Mouse (Mus musculus): Measurements from ENCODE around the gene Slc39a11. TPM values are rescaled to one million over a fixed set of nuclear protein-coding genes. Genes with fewer than 3 reads are reported as not detected.
A peak's percentile ranks its signal among the peaks of the same experiment; 100 is the strongest.

Gene Slc39a11
- polyA plus RNA-seq, 1 experiment from 2014 or later: 38.5 TPM

DNA sequence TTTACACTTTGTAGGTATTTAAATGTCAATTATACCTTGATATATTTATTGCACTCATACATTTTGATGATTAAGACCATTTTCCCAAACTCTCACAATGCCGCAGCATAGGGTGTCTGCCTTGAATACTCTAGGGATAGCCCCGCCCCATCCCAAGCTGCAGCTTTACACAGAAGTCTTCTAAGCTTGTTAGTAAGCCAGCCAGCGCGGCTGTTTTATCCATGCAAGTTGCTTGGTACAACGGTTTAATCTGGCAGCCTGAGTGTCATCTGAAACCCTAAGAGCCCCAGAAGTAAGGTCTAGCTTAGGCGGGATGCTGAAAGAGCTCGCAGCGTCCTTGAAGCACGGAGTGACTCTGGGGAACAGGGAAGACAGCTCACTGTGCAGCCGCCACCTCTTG lies 238.1 kb downstream of the Slc39a11 start:
- H3K9me3 ChIP-seq (replicated peaks; ENCODE audit: control insufficient read depth, low read length, poor library complexity, severe bottlenecking): no peaks in the 10 kb centered on the region; the same call in 1 of the 2 replicates
- no peak overlapping the region for H3K27ac ChIP-seq (ENCODE audit: low read length)
- H3K4me2 ChIP-seq (ENCODE audit: low read length): no peak overlapping the region
- ATAC-seq: no peak
- H3K4me1 ChIP-seq (ENCODE audit: control insufficient read depth, insufficient read depth, low read length): 0 out of 2 replicates have a peak, but pooled peaks cover under 1% of the 10 kb centered on the region
- H3K4me3 ChIP-seq (ENCODE audit: low read depth, low read length): no peak overlapping the region
- no peaks in the 10 kb centered on the region for H3K27me3 ChIP-seq (ENCODE audit: control insufficient read depth, insufficient read depth, low read depth, low read length)
- no peaks in the 10 kb centered on the region for H3K36me3 ChIP-seq (ENCODE audit: control insufficient read depth, insufficient read depth, low read length)
- H3K9ac ChIP-seq (ENCODE audit: low read depth, low read length): no peak overlapping the region
- WGBS: 49% methylated on average over 10 of the region's 10 CpGs

DNA sequence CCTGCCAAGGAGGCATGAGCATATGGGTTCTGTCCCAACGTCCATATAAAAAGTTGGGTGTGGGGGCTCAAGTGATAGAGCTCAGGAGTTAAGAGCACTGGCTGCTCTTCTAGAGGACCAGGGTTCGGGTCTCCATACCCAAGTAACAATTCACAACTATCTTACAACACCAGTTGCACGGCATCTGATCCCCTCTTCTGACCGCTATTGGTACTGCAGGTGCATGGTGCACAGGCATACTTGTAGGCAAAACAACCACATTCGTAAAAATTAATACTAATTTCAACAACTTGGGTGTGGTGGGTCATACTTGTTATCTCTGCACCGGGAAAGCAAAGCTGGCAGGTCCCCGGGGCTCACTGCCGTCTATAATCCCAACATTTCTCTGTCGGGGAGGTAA lies 240.8 kb downstream of the Slc39a11 start:
- Histone ChIP-seq H3K36me3 (ENCODE audit: control insufficient read depth, insufficient read depth, low read length) (no peaks in the 10 kb centered on the region), H3K9ac (ENCODE audit: low read depth, low read length) (no peak overlapping the region), H3K27me3 (ENCODE audit: control insufficient read depth, insufficient read depth, low read depth, low read length) (no peaks in the 10 kb centered on the region), H3K27ac (ENCODE audit: low read length) (no peak overlapping the region), H3K4me2 (ENCODE audit: low read length) (no peak overlapping the region), H3K4me3 (ENCODE audit: low read depth, low read length) (no peak overlapping the region), H3K4me1 (ENCODE audit: control insufficient read depth, insufficient read depth, low read length) (0 out of 2 replicates have a peak, but pooled peaks cover 3% of the 10 kb centered on the region), H3K9me3 (replicated peaks; ENCODE audit: control insufficient read depth, low read length, poor library complexity, severe bottlenecking) (no peaks in the 10 kb centered on the region)
- WGBS: 94% methylated on average over 9 of the region's 9 CpGs
- ATAC-seq: no peak

DNA sequence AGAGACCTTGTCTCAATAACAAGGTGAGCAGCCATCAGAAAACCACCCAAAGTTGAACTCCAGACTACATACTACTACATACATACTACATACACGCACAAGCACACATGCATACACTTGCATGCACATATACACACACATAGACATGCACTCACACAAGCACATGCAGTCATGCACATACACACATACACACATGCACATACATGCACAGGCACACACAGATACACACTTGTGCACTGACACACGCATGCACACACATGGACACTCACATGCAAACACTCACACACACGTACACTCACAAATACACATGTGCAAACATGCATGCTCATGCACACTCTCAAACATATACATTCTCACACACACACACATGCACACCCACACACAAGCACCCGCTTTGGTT lies 242.4 kb downstream of the Slc39a11 start:
- Histone ChIP-seq H3K27me3 (ENCODE audit: control insufficient read depth, insufficient read depth, low read depth, low read length) (no peaks in the 10 kb centered on the region), H3K4me2 (ENCODE audit: low read length) (no peak overlapping the region), H3K9me3 (replicated peaks; ENCODE audit: control insufficient read depth, low read length, poor library complexity, severe bottlenecking) (no peaks in the 10 kb centered on the region), H3K9ac (ENCODE audit: low read depth, low read length) (no peak overlapping the region), H3K27ac (ENCODE audit: low read length) (no peak overlapping the region; the same call in 1 of the 2 replicates), H3K4me3 (ENCODE audit: low read depth, low read length) (no peak overlapping the region), H3K4me1 (ENCODE audit: control insufficient read depth, insufficient read depth, low read length) (peaks cover 5% of the 10 kb centered on the region; the same call in 1 of the 2 replicates), H3K36me3 (ENCODE audit: control insufficient read depth, insufficient read depth, low read length) (no peaks in the 10 kb centered on the region)
- 98% methylated on average over 4 of the region's 4 CpGs for WGBS
- ATAC-seq: no peak

DNA sequence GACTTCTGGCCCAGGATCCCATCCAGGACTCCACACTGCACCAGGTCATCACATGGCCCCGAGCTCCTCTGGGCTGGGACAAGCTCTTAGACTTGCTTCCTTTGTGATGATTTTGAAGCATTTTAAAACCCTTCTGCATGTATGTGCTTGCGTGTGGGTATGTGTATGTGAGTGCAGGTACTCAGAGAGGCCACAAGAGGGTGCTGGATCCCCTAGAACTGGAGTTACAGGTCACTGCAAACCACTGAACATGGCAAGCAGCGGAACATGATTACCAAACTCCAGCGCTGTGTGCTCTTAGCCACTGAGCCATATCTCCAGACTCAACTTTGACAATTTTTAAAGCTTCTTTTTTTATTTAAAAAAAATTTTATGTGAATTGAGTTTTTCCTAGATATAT lies 249.0 kb downstream of the Slc39a11 start:
- no peaks in the 10 kb centered on the region for H3K27me3 ChIP-seq (ENCODE audit: control insufficient read depth, insufficient read depth, low read depth, low read length)
- WGBS: 93% methylated on average over 4 of the region's 4 CpGs

DNA sequence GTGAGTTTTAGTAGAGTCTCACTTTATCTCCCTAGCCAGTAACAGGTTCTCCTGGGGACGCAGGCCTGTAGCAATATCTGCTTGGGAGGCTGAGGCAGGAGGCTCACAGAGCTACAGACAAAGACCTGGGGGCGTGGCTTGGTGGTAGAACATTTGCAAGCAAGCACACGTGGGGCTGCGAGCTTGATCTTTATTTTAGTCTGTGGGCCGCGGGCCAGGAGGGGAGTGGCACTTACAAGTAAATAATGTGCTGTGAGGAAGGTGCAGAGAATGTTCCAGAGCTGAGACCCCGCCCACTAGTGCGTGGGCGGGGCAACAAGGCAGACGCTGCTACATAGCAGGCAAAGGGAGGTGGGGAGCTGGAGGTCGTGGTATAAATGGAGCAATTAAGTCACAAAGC lies 250.3 kb downstream of the Slc39a11 start:
- ATAC-seq: no peak
- WGBS: 84% methylated on average over 11 of the region's 11 CpGs
- Histone ChIP-seq H3K9ac (ENCODE audit: low read depth, low read length) (no peak overlapping the region), H3K27ac (ENCODE audit: low read length) (no peak overlapping the region), H3K4me2 (ENCODE audit: low read length) (no peak overlapping the region), H3K36me3 (ENCODE audit: control insufficient read depth, insufficient read depth, low read length) (no peaks in the 10 kb centered on the region), H3K4me1 (ENCODE audit: control insufficient read depth, insufficient read depth, low read length) (peaks cover 6% of the 10 kb centered on the region; the same call in 1 of the 2 replicates), H3K4me3 (ENCODE audit: low read depth, low read length) (no peak overlapping the region), H3K9me3 (replicated peaks; ENCODE audit: control insufficient read depth, low read length, poor library complexity, severe bottlenecking) (no peaks in the 10 kb centered on the region; the same call in 1 of the 2 replicates), H3K27me3 (ENCODE audit: control insufficient read depth, insufficient read depth, low read depth, low read length) (no peaks in the 10 kb centered on the region)

More for the DNA sequence above, 249.0 kb downstream of the Slc39a11 start:
- no peaks in the 10 kb centered on the region; the same call in 1 of the 2 replicates for H3K9me3 ChIP-seq (replicated peaks; ENCODE audit: control insufficient read depth, low read length, poor library complexity, severe bottlenecking)
- no peak overlapping the region for H3K27ac ChIP-seq (ENCODE audit: low read length)
- H3K9ac ChIP-seq (ENCODE audit: low read depth, low read length): no peak overlapping the region
- no peak for ATAC-seq
- H3K4me2 ChIP-seq (ENCODE audit: low read length): no peak overlapping the region
- no peaks in the 10 kb centered on the region for H3K36me3 ChIP-seq (ENCODE audit: control insufficient read depth, insufficient read depth, low read length)
- H3K4me1 ChIP-seq (ENCODE audit: control insufficient read depth, insufficient read depth, low read length): peaks cover 6% of the 10 kb centered on the region; the same call in 1 of the 2 replicates
- H3K4me3 ChIP-seq (ENCODE audit: low read depth, low read length): no peak overlapping the region

DNA sequence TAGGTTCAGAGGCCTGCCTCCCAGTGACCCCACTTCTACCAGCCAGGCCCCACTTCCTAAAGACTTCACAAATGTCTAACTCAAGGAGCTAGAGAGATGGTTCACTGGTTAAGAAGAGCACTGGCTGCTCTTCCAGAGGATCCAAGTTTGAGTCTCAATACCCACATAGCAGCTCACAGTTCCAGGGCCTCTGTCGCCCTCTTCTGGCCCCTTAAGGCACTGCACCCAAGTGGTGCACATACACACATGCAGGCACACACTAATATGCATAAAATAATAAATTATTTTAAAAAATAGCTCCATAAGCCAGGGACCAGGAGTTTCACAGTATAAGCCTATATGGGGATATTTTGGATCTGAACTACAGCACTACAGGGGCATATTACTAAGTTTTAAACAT lies 252.5 kb downstream of the Slc39a11 start:
- WGBS: 73% methylated on average over 1 of the region's 1 CpGs
- ATAC-seq: no peak
- H3K36me3 ChIP-seq (ENCODE audit: control insufficient read depth, insufficient read depth, low read length): no peaks in the 10 kb centered on the region
- H3K27ac ChIP-seq (ENCODE audit: low read length): no peak overlapping the region
- H3K4me1 ChIP-seq (ENCODE audit: control insufficient read depth, insufficient read depth, low read length): peaks cover 16% of the 10 kb centered on the region; the same call in 1 of the 2 replicates
- no peak overlapping the region for H3K9ac ChIP-seq (ENCODE audit: low read depth, low read length)
- no peaks in the 10 kb centered on the region for H3K27me3 ChIP-seq (ENCODE audit: control insufficient read depth, insufficient read depth, low read depth, low read length)
- no peaks in the 10 kb centered on the region; the same call in 1 of the 2 replicates for H3K9me3 ChIP-seq (replicated peaks; ENCODE audit: control insufficient read depth, low read length, poor library complexity, severe bottlenecking)
- no peak overlapping the region for H3K4me2 ChIP-seq (ENCODE audit: low read length)
- H3K4me3 ChIP-seq (ENCODE audit: low read depth, low read length): no peak overlapping the region

DNA sequence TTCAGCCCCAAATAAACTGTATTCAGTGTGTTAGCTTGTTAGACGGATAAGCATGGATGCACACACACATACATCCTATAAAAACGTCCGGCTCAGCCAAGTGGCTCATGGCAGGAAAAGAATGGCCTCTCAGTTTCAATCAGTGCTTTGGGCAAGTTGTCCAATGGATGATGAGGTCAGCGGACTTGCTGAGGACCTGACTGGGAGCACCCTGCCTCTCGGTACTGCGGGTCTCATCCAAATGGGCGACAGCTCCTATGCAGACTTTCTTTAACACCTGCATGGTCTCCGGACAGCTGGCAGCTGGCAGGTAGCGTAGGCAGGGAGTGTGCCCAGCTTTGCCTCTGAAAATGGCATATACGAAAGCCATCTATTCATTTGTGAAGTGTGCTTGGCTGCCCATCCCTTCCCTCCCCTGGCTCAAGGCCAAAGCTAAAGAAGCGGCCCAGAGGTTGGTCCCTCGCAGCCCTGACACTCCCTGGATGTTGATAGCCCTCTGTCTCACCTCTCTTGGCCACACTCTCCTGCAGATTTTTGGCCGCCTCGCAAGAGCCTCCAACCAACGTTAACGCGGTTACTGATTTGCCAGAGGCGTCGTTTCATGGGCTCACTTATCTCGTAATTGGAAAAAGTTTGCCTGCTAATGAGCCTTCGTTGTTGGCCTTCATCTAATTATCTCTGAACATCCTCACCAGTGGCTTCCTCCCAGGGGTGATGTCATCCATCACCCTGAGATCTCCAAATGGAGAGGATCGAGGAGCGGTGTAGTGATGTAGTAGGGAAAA lies 256.3 kb downstream of the Slc39a11 start:
- Histone ChIP-seq H3K9ac (ENCODE audit: low read depth, low read length) (0 out of 2 replicates have a peak overlapping the region, but pooled peaks have one; percentile 8), H3K36me3 (ENCODE audit: control insufficient read depth, insufficient read depth, low read length) (no peaks in the 10 kb centered on the region), H3K27ac (ENCODE audit: low read length) (no peak overlapping the region; the same call in 1 of the 2 replicates), H3K4me3 (ENCODE audit: low read depth, low read length) (no peak overlapping the region), H3K27me3 (ENCODE audit: control insufficient read depth, insufficient read depth, low read depth, low read length) (no peaks in the 10 kb centered on the region), H3K9me3 (replicated peaks; ENCODE audit: control insufficient read depth, low read length, poor library complexity, severe bottlenecking) (no peaks in the 10 kb centered on the region; the same call in 1 of the 2 replicates), H3K4me2 (ENCODE audit: low read length) (no peak overlapping the region), H3K4me1 (ENCODE audit: control insufficient read depth, insufficient read depth, low read length) (peaks cover 33% of the 10 kb centered on the region)
- WGBS: 72% methylated on average over 23 of the region's 23 CpGs
- no peak for ATAC-seq

DNA sequence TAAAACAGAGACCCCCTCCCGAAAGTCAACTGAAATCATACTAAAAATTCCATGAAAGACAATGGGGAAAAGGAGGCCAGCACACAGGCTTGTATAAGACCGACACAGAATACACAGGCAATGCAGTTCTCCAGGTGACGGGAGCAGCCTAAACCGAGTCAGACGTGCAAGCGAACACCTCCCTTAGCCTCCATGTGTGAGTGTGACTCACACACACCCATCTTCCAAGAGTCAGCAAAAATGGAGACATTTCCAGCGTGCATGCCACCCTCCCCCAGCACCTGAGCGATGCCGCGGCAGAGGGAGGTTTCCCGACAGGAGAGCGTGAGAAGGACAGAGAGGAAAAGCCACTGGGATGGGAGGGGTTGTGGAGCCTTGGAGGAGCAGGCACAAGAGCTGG lies 258.2 kb downstream of the Slc39a11 start:
- H3K36me3 ChIP-seq (ENCODE audit: control insufficient read depth, insufficient read depth, low read length): no peaks in the 10 kb centered on the region
- 92% methylated on average over 12 of the region's 12 CpGs for WGBS
- H3K27ac ChIP-seq (ENCODE audit: low read length): no peak overlapping the region
- peaks cover 33% of the 10 kb centered on the region for H3K4me1 ChIP-seq (ENCODE audit: control insufficient read depth, insufficient read depth, low read length)
- no peaks in the 10 kb centered on the region for H3K27me3 ChIP-seq (ENCODE audit: control insufficient read depth, insufficient read depth, low read depth, low read length)
- ATAC-seq: no peak
- H3K9me3 ChIP-seq (replicated peaks; ENCODE audit: control insufficient read depth, low read length, poor library complexity, severe bottlenecking): no peaks in the 10 kb centered on the region
- no peak overlapping the region for H3K9ac ChIP-seq (ENCODE audit: low read depth, low read length)
- H3K4me3 ChIP-seq (ENCODE audit: low read depth, low read length): no peak overlapping the region
- no peak overlapping the region for H3K4me2 ChIP-seq (ENCODE audit: low read length)

DNA sequence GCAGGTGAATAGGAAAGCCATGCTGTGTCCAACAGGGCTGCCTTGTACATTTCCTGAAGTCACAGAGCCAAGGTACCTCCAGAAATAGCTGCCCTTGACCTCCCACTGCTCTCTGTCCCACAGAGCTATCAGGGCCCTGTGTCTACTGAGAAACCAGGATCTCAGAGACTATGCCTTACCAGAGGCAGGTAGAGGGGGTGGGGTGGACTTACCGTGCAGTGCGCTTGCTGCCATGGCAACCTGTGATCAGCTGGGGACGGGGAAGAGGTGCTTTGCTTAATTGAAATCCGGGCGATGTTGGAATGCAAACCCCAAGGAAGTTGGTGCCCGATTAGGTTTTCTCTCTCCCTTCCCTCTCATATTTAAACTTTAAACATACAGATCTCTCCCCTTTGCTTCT lies 260.2 kb downstream of the Slc39a11 start:
- Histone ChIP-seq H3K27me3 (ENCODE audit: control insufficient read depth, insufficient read depth, low read depth, low read length) (no peaks in the 10 kb centered on the region), H3K9ac (ENCODE audit: low read depth, low read length) (no peak overlapping the region), H3K4me1 (ENCODE audit: control insufficient read depth, insufficient read depth, low read length) (peaks cover 33% of the 10 kb centered on the region), H3K4me2 (ENCODE audit: low read length) (no peak overlapping the region; the same call in 1 of the 2 replicates), H3K4me3 (ENCODE audit: low read depth, low read length) (no peak overlapping the region), H3K27ac (ENCODE audit: low read length) (peak overlapping the region; percentile 70), H3K36me3 (ENCODE audit: control insufficient read depth, insufficient read depth, low read length) (no peaks in the 10 kb centered on the region), H3K9me3 (replicated peaks; ENCODE audit: control insufficient read depth, low read length, poor library complexity, severe bottlenecking) (no peaks in the 10 kb centered on the region)
- peak; percentile 85 for ATAC-seq
- WGBS: 13% methylated on average over 6 of the region's 6 CpGs

Measured in midbrain, embryonic 16.5 days (tissue).